Mouse (Mus musculus): ENCODE results near the gene Gm21616. TPM values are rescaled to one million over a fixed set of nuclear protein-coding genes. Genes with fewer than 3 reads are reported as not detected.
"Not testable (repeated sequence)": the region's sequence is repeated elsewhere in the genome, so short reads cannot be mapped to it uniquely, and the experiment has no call there.

The Gm21616 gene
- polyA plus RNA-seq (2012; rRNA removed) (not detected in 2 replicates), polyA plus RNA-seq (2014; fragmentation: Nextera tagmentation; extraction: Ambion mirVana) (not detected in 2 replicates)

DNA sequence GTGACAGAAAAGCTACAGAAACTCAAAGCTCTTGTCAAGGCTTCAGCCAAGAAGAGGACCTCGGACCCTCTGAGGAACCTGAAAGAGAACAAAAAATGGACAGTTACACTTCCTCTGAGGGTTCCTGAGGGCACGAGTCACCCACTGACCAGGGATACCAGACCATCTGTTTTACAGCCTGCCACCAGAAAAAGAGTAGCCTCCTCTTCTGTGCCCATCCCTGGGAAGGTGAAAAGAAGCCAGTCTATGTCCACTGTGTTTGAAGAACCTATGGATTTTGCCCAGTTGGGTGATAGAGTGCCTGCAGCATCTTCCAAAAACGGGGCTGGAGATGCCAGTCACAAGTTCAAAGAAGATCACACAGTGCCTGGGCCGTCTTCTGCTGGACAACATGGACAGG, at the start of gene Gm21616:
Gm21616 (plus strand) TSS at position 301 of the 400 bp plus-strand sequence.
- not testable (repeated sequence) for H3K9me3 ChIP-seq (ENCODE audit: control insufficient read depth, low read length); H3K27me3 ChIP-seq (ENCODE audit: control insufficient read depth, insufficient read depth, low read length); H3K9ac ChIP-seq (replicated peaks); H3K27ac ChIP-seq; H3K4me1 ChIP-seq (replicated peaks; ENCODE audit: control insufficient read depth in 2 of 2, insufficient read depth in 2 of 2, low read length in 1 of 2); H3K4me3 ChIP-seq (ENCODE audit: insufficient read depth in 1 of 2, low read depth in 2 of 2, low read length in 2 of 2); DNase-seq (ENCODE audit: low read depth in 3 of 3, low spot score in 3 of 3); ATAC-seq (ENCODE audit: insufficient read depth); H3K36me3 ChIP-seq (replicated peaks; ENCODE audit: control insufficient read depth, insufficient read depth, low read depth); H3K4me2 ChIP-seq (ENCODE audit: low read depth)
- WGBS (ENCODE audit: insufficient replicate concordance): no CpG with 5 or more reads among the region's 4 CpGs

Measured in liver, embryonic 14.5 days (tissue).